Mouse (Mus musculus) embryonic facial prominence, embryonic 10.5 days (tissue): Measurements from ENCODE around the gene Rab37. TPM values are rescaled to one million over a fixed set of nuclear protein-coding genes. Genes with fewer than 3 reads are reported as not detected.
A peak's percentile ranks its signal among the peaks of the same experiment; 100 is the strongest.

Experiments used
- DNase-seq: peaks from one replicate; pipeline ENCODE4 v3.0.0-alpha.2; 2017; ENCODE audit warnings: low spot score
- H3K27ac ChIP-seq: fragments of 300-500 bp; sonication (generic); replicated peaks from 2 replicates; pipeline ENCODE4 v1.5.1; 2016; ENCODE audit warnings: mild to moderate bottlenecking
- H3K27me3 ChIP-seq: fragments of 300-500 bp; sonication (generic); replicated peaks from 2 replicates; pipeline ENCODE4 v1.6.1; 2016; ENCODE audit warnings: low read depth, mild to moderate bottlenecking; ENCODE audit not compliant: poor library complexity, severe bottlenecking
- H3K36me3 ChIP-seq: fragments of 300-500 bp; sonication (generic); replicated peaks from 2 replicates; pipeline ENCODE4 v1.6.1; 2016; ENCODE audit warnings: mild to moderate bottlenecking, moderate library complexity
- H3K4me1 ChIP-seq: fragments of 300-500 bp; sonication (generic); 2 replicates; pipeline ENCODE4 v1.6.1; 2016
- H3K4me3 ChIP-seq: fragments of 300-500 bp; sonication (generic); 2 replicates; pipeline ENCODE4 v1.5.1; 2016; ENCODE audit warnings: mild to moderate bottlenecking, moderate library complexity
- H3K9me3 ChIP-seq: fragments of 300-500 bp; sonication (generic); 2 replicates; pipeline ENCODE4 v1.6.1; 2016; ENCODE audit warnings: mild to moderate bottlenecking
- WGBS: fragments of 180-500 bp; shearing (Covaris S2); methylation state at CpG from one replicate; pipeline ENCODE4 v1.1.7; 2016; 5-methylcytosine and 5-hydroxymethylcytosine counted together
- polyA plus RNA-seq: library from polyadenylated mRNA; unstranded; fragments of >200 nt; fragmentation: Nextera tagmentation; extraction: Ambion mirVana; gene quantifications from 2 replicates; pipeline ENCODE4 v1.2.1, GENCODE M21; 2016

The Rab37 gene
- polyA plus RNA-seq, 1 experiment from 2014 or later = 2.2 TPM

DNA sequence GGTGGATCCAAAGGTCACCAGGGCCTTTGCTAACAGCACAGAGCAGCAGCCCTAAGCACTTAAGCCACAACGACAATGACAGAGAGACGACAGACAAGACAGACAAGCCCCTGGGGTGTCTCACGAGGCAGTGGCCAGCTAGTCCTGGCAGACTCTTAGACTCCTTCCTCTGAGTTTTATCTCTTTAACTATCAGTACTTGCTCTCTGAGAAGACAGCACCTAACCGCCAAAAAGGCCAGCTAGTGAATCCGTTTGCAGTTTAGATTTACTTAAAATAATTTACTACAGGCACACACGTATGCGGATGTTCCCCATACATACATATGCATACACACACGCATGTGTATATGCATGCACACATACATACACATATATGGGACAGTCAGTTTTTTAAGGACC, 106.3 kb downstream of the Rab37 start:
- H3K9me3 ChIP-seq = no peaks in the 10 kb centered on the region
- H3K4me1 ChIP-seq = 0 out of 2 replicates have a peak, but pooled peaks cover 4% of the 10 kb centered on the region
- no peak for DNase-seq
- 77% methylated on average over 8 of the region's 8 CpGs for WGBS
- H3K4me3 ChIP-seq = no peak overlapping the region
- peaks cover 31% of the 10 kb centered on the region for H3K36me3 ChIP-seq
- no peaks in the 10 kb centered on the region; the same call in 1 of the 2 replicates for H3K27me3 ChIP-seq
- H3K27ac ChIP-seq = no peak overlapping the region

- Histone ChIP-seq H3K4me3 (no peak overlapping the region), H3K27me3 (no peaks in the 10 kb centered on the region; the same call in 1 of the 2 replicates), H3K4me1 (0 out of 2 replicates have a peak, but pooled peaks cover 4% of the 10 kb centered on the region), H3K9me3 (no peaks in the 10 kb centered on the region), H3K27ac (no peak overlapping the region), H3K36me3 (peaks cover 31% of the 10 kb centered on the region)
- WGBS = 77% methylated on average over 12 of the region's 12 CpGs
- DNase-seq = no peak
Observed at GRCm38 (mm10) chr11:115198932-115199384, 107.7 kb downstream of the Rab37 start.

DNA sequence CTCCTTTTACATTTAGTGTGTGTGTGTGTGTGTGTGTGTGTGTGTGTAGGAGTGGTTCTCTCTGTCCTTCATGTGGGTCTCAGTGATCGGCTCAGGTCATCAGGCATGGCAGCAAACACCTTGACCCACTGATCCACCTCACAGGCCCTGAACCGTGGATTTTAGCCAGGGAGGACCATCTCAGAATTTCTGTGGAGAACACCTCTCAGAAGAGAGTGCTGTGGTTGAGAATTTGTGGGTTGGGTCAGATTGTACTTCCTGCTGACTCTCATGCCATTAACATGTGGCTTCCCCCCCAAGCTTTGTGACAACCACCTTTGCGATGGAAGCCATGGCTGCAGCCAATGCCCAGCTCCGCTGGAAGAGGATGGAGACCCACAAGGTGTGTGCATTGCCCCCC, 109.3 kb downstream of the Rab37 start:
- Histone ChIP-seq H3K27ac (no peak overlapping the region), H3K9me3 (no peaks in the 10 kb centered on the region), H3K4me1 (0 out of 2 replicates have a peak, but pooled peaks cover 4% of the 10 kb centered on the region), H3K4me3 (no peak overlapping the region), H3K36me3 (peaks cover 39% of the 10 kb centered on the region), H3K27me3 (peaks cover 7% of the 10 kb centered on the region; the same call in 1 of the 2 replicates)
- 89% methylated on average over 4 of the region's 4 CpGs for WGBS
- DNase-seq = no peak

DNA sequence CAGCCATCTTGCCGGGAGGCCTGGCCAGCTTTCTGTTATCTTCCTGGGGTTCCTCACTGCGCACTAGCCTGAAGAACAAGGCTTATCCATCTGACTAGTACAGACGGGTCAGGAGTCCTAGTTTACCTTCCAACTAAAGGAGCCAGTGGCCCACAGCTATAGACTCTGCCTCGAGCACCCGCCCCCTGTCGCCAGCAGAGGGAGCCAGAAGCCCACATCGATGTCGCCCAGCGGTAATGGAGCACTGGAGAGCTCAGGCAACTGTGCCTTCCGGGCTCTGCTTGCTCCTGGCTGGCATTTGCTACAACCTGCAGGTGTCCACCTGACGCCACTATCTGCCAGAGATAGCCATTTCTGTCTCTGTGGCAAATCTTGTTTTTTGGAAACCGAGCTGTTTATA, 111.1 kb downstream of the Rab37 start:
- H3K9me3 ChIP-seq = no peaks in the 10 kb centered on the region
- 13% methylated on average over 12 of the region's 12 CpGs for WGBS
- 0 out of 2 replicates have a peak, but pooled peaks cover 4% of the 10 kb centered on the region for H3K4me1 ChIP-seq
- H3K36me3 ChIP-seq = peaks cover 54% of the 10 kb centered on the region
- H3K27me3 ChIP-seq = peaks cover 20% of the 10 kb centered on the region
- H3K27ac ChIP-seq = no peak overlapping the region
- DNase-seq = peak; percentile 87
- H3K4me3 ChIP-seq = no peak overlapping the region

DNA sequence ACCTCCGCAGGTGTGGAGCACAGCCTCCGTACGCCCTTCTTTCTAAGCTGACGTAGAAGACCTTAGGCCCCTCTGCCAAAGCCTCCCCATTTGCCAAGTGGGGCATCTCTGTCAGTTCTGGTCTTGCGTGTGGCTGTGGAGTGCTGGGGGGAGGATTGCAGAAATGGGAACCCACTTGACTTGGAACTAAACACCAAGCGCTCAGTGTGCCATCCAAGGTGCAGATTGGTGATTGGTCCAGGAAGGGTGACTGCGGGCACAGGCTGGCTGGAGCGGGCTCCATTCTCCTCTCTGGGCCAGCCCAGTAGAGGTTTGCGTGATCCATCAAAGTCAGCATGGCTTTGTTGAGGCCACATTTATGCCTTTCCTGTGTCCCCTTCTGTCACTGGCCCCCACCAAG, 111.5 kb downstream of the Rab37 start:
- 93% methylated on average over 9 of the region's 9 CpGs for WGBS
- Histone ChIP-seq H3K27ac (no peak overlapping the region), H3K36me3 (peaks cover 53% of the 10 kb centered on the region)

DNA sequence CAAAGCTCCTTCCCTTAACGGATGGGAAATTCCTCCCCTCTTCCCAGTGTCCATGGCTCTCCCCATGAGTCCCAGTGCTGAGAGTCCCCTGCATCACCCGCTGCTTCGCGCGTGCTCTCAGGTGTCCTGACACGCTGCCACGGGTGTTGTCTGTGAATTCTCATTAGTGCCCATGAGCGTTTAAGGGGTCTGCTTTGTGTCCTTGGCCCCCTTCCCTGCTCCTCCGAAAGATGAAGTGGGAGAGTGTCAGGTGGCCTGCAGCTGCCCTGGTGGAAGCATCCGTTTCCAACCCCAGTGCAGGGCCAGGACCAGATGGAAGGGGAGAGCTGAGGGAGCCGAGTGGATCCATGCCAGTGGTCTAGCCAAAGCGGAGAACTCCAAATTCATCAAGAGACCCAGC, 116.9 kb downstream of the Rab37 start:
- 89% methylated on average over 12 of the region's 12 CpGs for WGBS

More for the DNA sequence above, 111.5 kb downstream of the Rab37 start:
- DNase-seq = no peak
- Histone ChIP-seq H3K9me3 (no peaks in the 10 kb centered on the region), H3K4me3 (no peak overlapping the region), H3K27me3 (peaks cover 21% of the 10 kb centered on the region), H3K4me1 (0 out of 2 replicates have a peak, but pooled peaks cover 4% of the 10 kb centered on the region)

GRCm38 (mm10) chr11:115208776-115209732, 117.8 kb downstream of the Rab37 start:
- DNase-seq = no peak
- no peaks in the 10 kb centered on the region for H3K9me3 ChIP-seq
- H3K4me1 ChIP-seq = peaks cover 45% of the 10 kb centered on the region
- 0 out of 2 replicates have a peak overlapping the region, but pooled peaks have one; percentile 16 for H3K27ac ChIP-seq
- WGBS = 80% methylated on average over 25 of the region's 25 CpGs
- peaks cover 39% of the 10 kb centered on the region for H3K36me3 ChIP-seq
- no peak overlapping the region for H3K4me3 ChIP-seq
- H3K27me3 ChIP-seq = peaks cover 39% of the 10 kb centered on the region

More for the DNA sequence above, 116.9 kb downstream of the Rab37 start:
- DNase-seq = no peak
- Histone ChIP-seq H3K4me3 (no peak overlapping the region), H3K4me1 (peaks cover 38% of the 10 kb centered on the region), H3K27me3 (peaks cover 29% of the 10 kb centered on the region), H3K27ac (no peak overlapping the region), H3K36me3 (peaks cover 39% of the 10 kb centered on the region), H3K9me3 (no peaks in the 10 kb centered on the region)

DNA sequence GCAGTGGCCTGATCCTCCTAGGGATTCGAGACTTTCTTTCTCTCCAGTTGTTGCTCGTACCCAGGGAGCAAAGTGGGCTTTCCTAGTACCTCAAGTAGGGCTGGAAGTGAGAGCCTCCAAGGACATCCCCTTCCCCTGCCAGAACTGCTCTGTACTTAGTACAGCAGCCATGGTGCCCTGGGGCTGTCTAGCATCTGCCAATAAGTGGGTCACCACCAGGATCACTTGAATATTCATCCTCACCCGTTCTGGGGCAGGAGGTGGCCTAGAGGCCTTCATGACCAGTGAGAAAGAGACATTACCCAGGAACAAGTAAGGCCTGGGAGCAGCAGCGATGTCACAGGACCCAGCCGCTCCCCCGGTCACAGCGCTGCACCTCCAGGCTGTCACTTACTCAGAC, 118.7 kb downstream of the Rab37 start:
- 0 out of 2 replicates have a peak overlapping the region, but pooled peaks have one; percentile 16 for H3K27ac ChIP-seq
- DNase-seq = no peak
- peaks cover 37% of the 10 kb centered on the region for H3K36me3 ChIP-seq
- H3K4me3 ChIP-seq = no peak overlapping the region
- no peaks in the 10 kb centered on the region for H3K9me3 ChIP-seq
- H3K4me1 ChIP-seq = peaks cover 51% of the 10 kb centered on the region
- 68% methylated on average over 7 of the region's 7 CpGs for WGBS
- H3K27me3 ChIP-seq = peaks cover 38% of the 10 kb centered on the region

Other genes with a start within 250 kb of the Rab37 start
- 62.2 and 62.5 TPM in 2 replicates for gene Gprc5c, start 240.3 kb upstream of the Rab37 start, polyA plus RNA-seq
- gene Cd300a, start 201.4 kb upstream of the Rab37 start, polyA plus RNA-seq = 1.1 and 1.8 TPM in 2 replicates
- gene Cd300lb, start 157.0 kb upstream of the Rab37 start, polyA plus RNA-seq = 0.10 TPM in 1 of 2 replicates, not detected in the other
- gene Cd300c, start 122.3 kb upstream of the Rab37 start, polyA plus RNA-seq = not detected in 2 replicates
- gene Cd300ld, start 101.5 kb upstream of the Rab37 start, polyA plus RNA-seq = 0.05 and 0.13 TPM in 2 replicates
- 0.38 and 0.87 TPM in 2 replicates for gene Cd300c2, start 89.6 kb upstream of the Rab37 start, polyA plus RNA-seq
- gene Cd300ld2, start 75.2 kb upstream of the Rab37 start, polyA plus RNA-seq = not detected in 2 replicates
- gene Cd300ld4, start 64.4 kb upstream of the Rab37 start, polyA plus RNA-seq = not detected in 2 replicates
- not detected in 2 replicates for gene Cd300ld5, start 53.7 kb upstream of the Rab37 start, polyA plus RNA-seq
- not detected in 2 replicates for gene Cd300ld3, start 43.0 kb upstream of the Rab37 start, polyA plus RNA-seq
- not detected in 2 replicates for gene Cd300e, start 29.3 kb upstream of the Rab37 start, polyA plus RNA-seq
- gene Cd300lf, start 42.6 kb downstream of the Rab37 start, polyA plus RNA-seq = 0.19 TPM in 1 of 2 replicates, not detected in the other
- gene Slc9a3r1, start 71.9 kb downstream of the Rab37 start, polyA plus RNA-seq = 39.2 and 42.5 TPM in 2 replicates
- gene Tmem104, start 96.1 kb downstream of the Rab37 start, polyA plus RNA-seq = 10.1 and 10.3 TPM in 2 replicates
- 18.2 and 18.4 TPM in 2 replicates for gene Nat9, start 96.4 kb downstream of the Rab37 start, polyA plus RNA-seq
- gene Grin2c, start 175.8 kb downstream of the Rab37 start, polyA plus RNA-seq = 0.06 and 0.07 TPM in 2 replicates
- gene Fdxr, start 185.6 kb downstream of the Rab37 start, polyA plus RNA-seq = 17.6 and 18.1 TPM in 2 replicates
- gene Fads6, start 206.2 kb downstream of the Rab37 start, polyA plus RNA-seq = 0.27 and 0.62 TPM in 2 replicates
- gene Otop2, start 215.7 kb downstream of the Rab37 start, polyA plus RNA-seq = not detected in 2 replicates
- gene Ush1g, start 230.6 kb downstream of the Rab37 start, polyA plus RNA-seq = 0.04 TPM in 2 replicates
- gene Otop3, start 243.3 kb downstream of the Rab37 start, polyA plus RNA-seq = not detected in 2 replicates